Mouse (Mus musculus): ENCODE data around the gene Sh3bp1. TPM values are rescaled to one million over a fixed set of nuclear protein-coding genes. Genes with fewer than 3 reads are reported as not detected.
"Not testable (repeated sequence)": the region's sequence is repeated elsewhere in the genome, so short reads cannot be mapped to it uniquely, and the experiment has no call there.

Sh3bp1 gene
- total RNA-seq, 4 experiments from 2014 or later, result 26.2 to 38.6 (median 32.2) TPM

GRCm38 (mm10) chr15:78876991-78877809 lies 22.4 kb upstream of the Sh3bp1 start, which contains the start of gene Gga1:
Gene Gga1 (plus strand): TSS chr15:78877190.
- peak; percentile 95 for DNase-seq (ENCODE audit: low spot score in 2 of 2)

- DNase-seq (ENCODE audit: low spot score in 2 of 2), result no peak
Measured at GRCm38 (mm10) chr15:78877810-78878390, 21.7 kb upstream of the Sh3bp1 start.

GRCm38 (mm10) chr15:78878792-78879516 lies 20.6 kb upstream of the Sh3bp1 start:
- not testable (repeated sequence) for DNase-seq (ENCODE audit: low spot score in 2 of 2)

GRCm38 (mm10) chr15:78880432-78880831 lies 19.1 kb upstream of the Sh3bp1 start:
- no peak for DNase-seq (ENCODE audit: low spot score in 2 of 2)

GRCm38 (mm10) chr15:78881828-78882227 lies 17.7 kb upstream of the Sh3bp1 start:
- no peak for DNase-seq (ENCODE audit: low spot score in 2 of 2)

GRCm38 (mm10) chr15:78889401-78889853 lies 10.1 kb upstream of the Sh3bp1 start:
- DNase-seq (ENCODE audit: low spot score in 2 of 2), result no peak

GRCm38 (mm10) chr15:78892440-78892839 lies 7.1 kb upstream of the Sh3bp1 start:
- no peak for DNase-seq (ENCODE audit: low spot score in 2 of 2)

GRCm38 (mm10) chr15:78894726-78895125 lies 4.8 kb upstream of the Sh3bp1 start:
- DNase-seq (ENCODE audit: low spot score in 2 of 2), result no peak

- DNase-seq (ENCODE audit: low spot score in 2 of 2), result no peak
Measured at GRCm38 (mm10) chr15:78895741-78896140, 3.8 kb upstream of the Sh3bp1 start.

- no peak for DNase-seq (ENCODE audit: low spot score in 2 of 2)
Measured at GRCm38 (mm10) chr15:78896149-78896548, 3.4 kb upstream of the Sh3bp1 start.

- no peak for DNase-seq (ENCODE audit: low spot score in 2 of 2)
Measured at GRCm38 (mm10) chr15:78897488-78897887, 2.1 kb upstream of the Sh3bp1 start.

- DNase-seq (ENCODE audit: low spot score in 2 of 2), result no peak
Measured at GRCm38 (mm10) chr15:78898507-78899001, 1.0 kb upstream of the Sh3bp1 start.

GRCm38 (mm10) chr15:78899409-78899739 lies 194 bp upstream of the Sh3bp1 start, which contains the start of gene Gm49510:
Gene Gm49510 (plus strand): TSS chr15:78899667.
- no peak for DNase-seq (ENCODE audit: low spot score in 2 of 2)

GRCm38 (mm10) chr15:78900585-78901421 lies 1.2 kb downstream of the Sh3bp1 start:
- DNase-seq (ENCODE audit: low spot score in 2 of 2), result no peak

GRCm38 (mm10) chr15:78901422-78901789 lies 1.8 kb downstream of the Sh3bp1 start:
- no peak for DNase-seq (ENCODE audit: low spot score in 2 of 2)

GRCm38 (mm10) chr15:78903243-78903642 lies 3.7 kb downstream of the Sh3bp1 start:
- no peak for DNase-seq (ENCODE audit: low spot score in 2 of 2)

- DNase-seq (ENCODE audit: low spot score in 2 of 2), result no peak
Measured at GRCm38 (mm10) chr15:78908399-78908798, 8.8 kb downstream of the Sh3bp1 start.

GRCm38 (mm10) chr15:78908982-78909381 lies 9.4 kb downstream of the Sh3bp1 start:
- DNase-seq (ENCODE audit: low spot score in 2 of 2), result no peak

- DNase-seq (ENCODE audit: low spot score in 2 of 2), result no peak
Measured at GRCm38 (mm10) chr15:78912040-78912439, 12.5 kb downstream of the Sh3bp1 start.

GRCm38 (mm10) chr15:78913632-78914090 lies 14.1 kb downstream of the Sh3bp1 start, which contains the start of gene Pdxp:
Gene Pdxp (plus strand): TSS chr15:78913919.
- DNase-seq (ENCODE audit: low spot score in 2 of 2), result peak; percentile 83 to 98

Data from left cerebral cortex, adult 8-10 months (tissue).